Mouse (Mus musculus) layer of hippocampus, adult 18-20 months (tissue): ENCODE data around the gene Rnh1. TPM values are rescaled to one million over a fixed set of nuclear protein-coding genes. Genes with fewer than 3 reads are reported as not detected.

Experiments
- DNase-seq, 2 experiments: peaks; one replicate each; pipeline ENCODE4 v3.0.0; 2022; ENCODE audit warnings: low spot score in 2 of 2
- total RNA-seq, 2 experiments: library from RNA; stranded (reverse); gene quantifications; 2 replicates each; pipeline ENCODE4 v1.2.3; 2021

The Rnh1 gene
- total RNA-seq, 2 experiments from 2014 or later = 35.5 to 45.9 TPM

DNA sequence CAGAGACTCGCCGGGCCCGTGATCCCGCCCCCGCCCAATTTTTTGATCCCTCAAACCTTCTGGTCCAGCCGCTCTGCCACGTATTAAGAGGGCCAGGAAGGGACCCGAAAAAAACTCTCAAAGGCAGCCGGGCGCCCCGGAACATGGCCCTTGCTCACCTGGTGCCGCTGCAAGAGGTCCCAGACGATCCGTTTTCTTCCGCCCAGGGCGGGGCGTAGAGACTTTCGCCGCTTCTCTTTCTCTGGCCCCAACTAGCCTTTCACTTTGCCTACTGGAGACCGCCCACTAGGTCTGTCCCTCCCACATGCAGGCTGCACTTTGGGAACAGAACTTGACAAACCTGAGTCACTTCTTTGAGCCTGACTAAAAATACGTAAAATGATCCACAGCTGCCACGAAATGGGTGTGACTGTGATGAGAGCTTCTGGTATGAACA, 4.1 kb downstream of the Rnh1 start:
- peak in 1 of 2 experiments; percentile 56 for DNase-seq

- no peak for DNase-seq
Measured at GRCm38 (mm10) chr7:141167901-141168517, 4.6 kb downstream of the Rnh1 start.

DNA sequence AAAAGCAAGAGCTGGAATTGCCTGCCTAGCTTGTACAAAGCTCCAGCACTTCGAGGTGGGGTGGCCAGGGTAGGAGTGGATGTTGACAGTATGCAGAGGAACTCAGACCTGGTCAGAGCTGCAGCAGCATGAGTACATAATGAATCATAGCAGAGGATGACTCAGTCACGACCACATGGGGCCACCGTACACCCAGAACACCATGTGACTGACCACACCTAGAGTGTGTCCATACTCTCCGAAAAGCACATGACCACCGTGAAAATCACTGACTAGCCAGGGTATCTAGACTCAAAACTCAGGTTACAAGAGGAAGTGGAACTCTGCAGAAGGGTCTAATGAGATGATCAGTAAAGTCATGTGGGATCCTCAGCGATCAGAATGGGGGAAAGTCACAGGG, 7.8 kb downstream of the Rnh1 start:
- DNase-seq = no peak

DNA sequence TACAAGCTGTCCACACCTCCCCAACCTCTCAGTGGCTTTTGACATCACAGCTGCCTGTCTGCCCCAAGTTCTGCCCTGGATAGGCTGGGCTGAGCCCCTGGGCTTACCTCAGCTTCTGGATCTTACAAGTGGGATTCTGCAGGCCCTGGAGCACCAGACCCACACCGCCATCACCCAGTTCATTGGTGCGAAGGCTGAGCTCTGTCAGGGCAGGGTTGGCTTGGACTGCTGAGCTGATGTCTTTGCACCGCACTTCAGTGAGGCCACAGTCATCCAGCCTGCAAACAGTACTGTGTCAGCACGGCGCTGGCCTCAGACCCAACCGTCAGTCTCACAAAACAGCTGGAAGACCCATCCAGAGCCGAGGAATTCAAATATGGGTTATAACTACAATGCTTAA, 8.3 kb downstream of the Rnh1 start:
- no peak for DNase-seq

GRCm38 (mm10) chr7:141155362-141155761, 17.3 kb downstream of the Rnh1 start:
- DNase-seq = no peak

GRCm38 (mm10) chr7:141148639-141149038, 24.0 kb downstream of the Rnh1 start:
- no peak for DNase-seq

DNA sequence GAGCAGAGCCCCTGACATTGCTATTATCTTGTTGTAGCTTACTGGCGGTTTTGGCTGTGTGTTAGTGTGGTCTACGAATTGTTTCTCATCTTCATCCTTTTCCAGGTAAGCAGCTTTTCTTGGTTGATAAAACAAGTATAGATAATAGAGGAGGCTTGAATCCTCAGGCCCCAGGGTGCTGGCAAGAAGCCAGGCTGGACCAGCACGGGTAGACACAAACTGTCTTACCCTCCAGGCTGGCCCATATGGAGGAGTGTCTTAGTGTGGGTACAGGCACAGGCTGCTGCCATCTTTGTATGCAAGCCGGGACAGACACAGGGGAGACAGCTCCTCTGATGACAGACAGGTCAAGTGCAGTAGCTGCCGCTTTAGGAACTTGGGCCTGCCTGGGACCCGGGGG, 25.6 kb downstream of the Rnh1 start:
- DNase-seq = no peak

DNA sequence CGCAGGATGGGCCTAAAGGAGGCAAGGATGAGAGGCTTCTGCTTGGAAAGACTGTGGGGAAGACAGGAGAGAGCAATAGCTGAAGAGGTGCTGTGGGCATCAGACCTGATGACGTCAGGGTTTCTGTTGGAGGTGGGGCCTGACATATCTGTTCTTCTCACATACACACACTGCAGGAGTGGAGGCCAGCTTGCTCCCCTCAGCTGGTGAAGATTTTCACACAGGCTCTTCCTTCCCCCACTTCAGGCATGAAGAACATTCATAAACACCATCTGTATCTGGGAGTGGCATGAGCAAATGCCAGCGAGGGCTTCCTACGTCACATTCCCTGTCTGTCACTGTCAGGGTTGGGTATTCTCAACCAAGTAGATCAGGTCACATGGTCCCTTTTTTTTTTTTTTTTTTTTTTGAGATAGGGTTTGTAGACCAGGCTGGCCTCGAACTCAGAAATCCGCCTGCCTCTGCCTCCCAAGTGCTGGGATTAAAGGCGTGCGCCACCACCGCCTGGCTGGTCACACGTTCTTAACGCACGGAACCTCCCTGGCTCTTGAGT, 26.5 kb downstream of the Rnh1 start:
- DNase-seq = peak in 1 of 2 experiments; percentile 33

- DNase-seq = no peak
Measured at GRCm38 (mm10) chr7:141145403-141145802, 27.3 kb downstream of the Rnh1 start.

DNA sequence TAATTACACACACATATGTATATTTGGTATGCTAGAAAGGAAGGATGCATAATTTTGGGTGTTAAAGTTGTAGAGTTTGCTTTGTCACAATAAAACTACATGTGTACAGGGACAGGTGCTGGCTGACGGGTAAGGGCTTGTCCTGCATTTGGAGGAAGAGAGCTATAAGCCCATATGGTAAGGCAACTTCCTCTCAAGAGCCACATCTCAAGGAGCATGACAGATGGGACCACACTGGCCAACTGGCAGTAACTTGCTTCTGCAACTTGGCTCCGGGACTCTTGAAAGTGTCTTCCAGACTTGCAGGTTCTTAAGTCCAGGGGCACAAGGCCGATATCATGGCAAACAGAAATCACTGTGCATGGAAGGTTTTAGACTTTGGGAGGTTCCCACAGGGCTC, 28.0 kb downstream of the Rnh1 start:
- DNase-seq = no peak

- DNase-seq = no peak
Measured at GRCm38 (mm10) chr7:141143861-141144260, 28.8 kb downstream of the Rnh1 start.

GRCm38 (mm10) chr7:141143112-141143511, 29.5 kb downstream of the Rnh1 start:
- DNase-seq = no peak

DNA sequence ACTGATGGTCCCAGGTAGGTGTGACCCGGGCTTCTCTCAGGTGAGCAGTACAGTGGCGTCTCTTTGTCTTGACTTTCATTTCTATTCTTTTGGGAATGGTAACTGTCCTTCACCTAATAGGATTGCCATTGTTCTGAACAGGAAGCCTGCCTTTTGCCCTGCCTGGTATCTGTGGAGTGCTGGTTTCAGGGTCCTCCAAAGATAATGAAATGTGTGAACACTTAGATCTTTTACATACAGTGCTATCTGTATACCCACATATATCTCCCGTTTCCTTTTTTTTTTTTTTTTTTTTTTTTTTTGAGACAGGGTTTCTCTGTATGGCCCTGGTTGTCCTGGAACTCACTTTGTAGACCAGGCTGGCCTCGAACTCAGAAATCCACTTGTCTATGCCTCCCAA, 31.3 kb downstream of the Rnh1 start:
- DNase-seq = no peak

GRCm38 (mm10) chr7:141131904-141132755, 40.5 kb downstream of the Rnh1 start:
- no peak for DNase-seq

- DNase-seq = peak; percentile 86 to 94
Measured at GRCm38 (mm10) chr7:141131024-141131820, 41.4 kb downstream of the Rnh1 start.

- no peak for DNase-seq
Measured at GRCm38 (mm10) chr7:141123517-141123856, 49.2 kb downstream of the Rnh1 start.

GRCm38 (mm10) chr7:141122689-141123516, 49.8 kb downstream of the Rnh1 start:
- DNase-seq = peak; percentile 84 to 88

- DNase-seq = no peak
Measured at GRCm38 (mm10) chr7:141122245-141122644, 50.4 kb downstream of the Rnh1 start, which contains the start of gene Ptdss2. Ptdss2 (plus strand) TSS chr7:141122382.

GRCm38 (mm10) chr7:141121051-141121531, 51.6 kb downstream of the Rnh1 start:
- no peak for DNase-seq

- no peak for DNase-seq
Measured at GRCm38 (mm10) chr7:141120605-141121004, 52.1 kb downstream of the Rnh1 start.
